Mouse (Mus musculus): Measurements from ENCODE around the gene Uqcrc2.

DNA sequence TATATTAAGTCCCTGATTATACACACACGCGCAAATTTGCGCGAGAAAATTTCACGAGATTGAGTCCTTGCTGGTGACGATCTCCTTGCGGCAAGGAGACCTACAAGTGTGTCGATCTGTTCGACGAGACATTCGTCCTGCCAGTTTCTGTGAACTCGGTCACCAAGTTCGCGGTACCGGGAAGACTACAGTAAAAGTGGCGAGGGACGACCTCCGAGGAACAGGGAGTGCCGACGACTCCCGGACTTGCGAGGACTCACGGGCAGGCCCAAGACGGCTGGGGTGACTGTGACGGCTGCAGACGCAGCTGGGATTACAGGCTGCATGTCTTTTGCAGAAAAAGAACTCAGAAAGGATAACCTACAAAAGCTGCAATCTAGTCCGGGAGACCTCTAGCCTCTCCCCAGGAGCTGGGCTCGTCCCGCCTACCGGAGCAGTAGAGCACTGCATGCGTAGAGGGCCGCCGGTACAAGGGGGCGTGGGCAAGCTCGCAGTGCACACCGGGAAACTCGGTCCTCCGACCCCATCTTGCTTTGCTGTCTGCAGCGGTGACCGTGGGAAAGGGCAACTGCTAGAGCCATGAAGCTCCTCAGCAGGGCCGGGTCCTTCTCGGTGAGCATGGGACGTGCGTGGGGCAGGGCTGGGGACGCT lies at the start of gene Uqcrc2:
- TF ChIP-seq CTCF (IDR thresholded peaks at IDR 0.05; ENCODE audit: control insufficient read depth, insufficient read depth, low read length), result peak; percentile 53
- peak; percentile 62; the same call in 1 of the 2 replicates for TF ChIP-seq POLR2A (IDR thresholded peaks at IDR 0.05; ENCODE audit: borderline replicate concordance, control insufficient read depth, low read depth, low read length)
